Mouse (Mus musculus): Measurements from ENCODE around the gene Erbb2. TPM values are rescaled to one million over a fixed set of nuclear protein-coding genes. Genes with fewer than 3 reads are reported as not detected.

The Erbb2 gene
- polyA plus RNA-seq, 1 experiment from 2014 or later, result 6.6 TPM

DNA sequence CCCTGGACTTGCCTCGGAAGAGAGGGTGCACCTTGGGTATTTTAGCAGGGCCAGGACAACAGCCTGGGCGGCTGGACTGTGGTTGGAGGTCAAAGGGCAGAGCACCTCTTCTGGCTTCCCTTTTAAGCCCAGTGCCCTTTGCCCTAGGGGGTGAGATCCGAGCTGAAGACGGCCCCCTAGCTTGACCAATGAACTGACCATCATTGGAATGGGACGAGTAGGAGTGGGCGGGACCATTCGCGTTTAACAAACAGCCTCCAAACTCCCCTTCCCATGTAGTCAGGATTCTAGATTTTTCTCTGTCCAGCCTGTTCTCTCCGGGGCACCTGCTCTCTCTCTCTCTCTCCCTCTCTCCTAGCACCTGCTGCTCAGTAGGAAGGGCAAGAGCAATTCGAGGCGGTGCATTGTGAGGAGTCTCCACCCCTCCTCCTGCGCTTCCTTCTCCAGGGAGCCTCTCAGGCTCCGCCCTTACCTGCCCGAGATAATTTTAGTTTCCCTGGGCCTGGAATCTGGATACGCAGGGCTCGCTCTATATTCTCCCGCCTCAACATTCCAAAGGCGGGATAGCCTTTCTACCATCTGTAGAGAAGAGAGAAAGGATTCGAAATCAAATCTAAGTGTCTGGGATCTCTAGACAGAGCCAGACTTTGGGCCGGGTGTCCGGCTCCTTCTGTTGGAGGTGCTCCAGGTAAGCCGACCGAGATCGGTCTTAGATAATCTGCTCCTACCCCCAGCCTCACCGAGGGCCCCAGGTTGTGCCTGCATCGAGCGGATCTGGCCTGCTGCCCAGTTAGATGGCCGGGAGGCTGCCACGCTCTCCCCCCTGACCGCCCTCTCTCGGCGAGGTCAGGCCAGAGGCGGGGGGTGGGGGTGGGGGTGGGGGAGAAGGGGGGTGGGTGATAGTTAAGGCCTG lies 34.5 kb downstream of the Erbb2 start:
- H3K4me3 ChIP-seq (ENCODE audit: low read length), result peak overlapping the region; percentile 22
- 3% methylated on average over 31 of the region's 33 CpGs for WGBS
- no peaks in the 10 kb centered on the region for H3K9me3 ChIP-seq (ENCODE audit: control insufficient read depth, low read length)
- ATAC-seq, result no peak
- peaks cover 4% of the 10 kb centered on the region; the same call in 1 of the 2 replicates for H3K4me1 ChIP-seq (ENCODE audit: control insufficient read depth, insufficient read depth, low read depth, low read length)
- no peaks in the 10 kb centered on the region for H3K36me3 ChIP-seq (ENCODE audit: control insufficient read depth, insufficient read depth, low read length)
- peak overlapping the region; percentile 42 for H3K4me2 ChIP-seq (ENCODE audit: low read length)
- H3K9ac ChIP-seq (ENCODE audit: low read depth, low read length), result peak overlapping the region; percentile 43
- no peak overlapping the region for H3K27ac ChIP-seq (ENCODE audit: low read depth, low read length)
- H3K27me3 ChIP-seq (replicated peaks; ENCODE audit: control insufficient read depth, insufficient read depth, low read length), result peaks cover 23% of the 10 kb centered on the region

DNA sequence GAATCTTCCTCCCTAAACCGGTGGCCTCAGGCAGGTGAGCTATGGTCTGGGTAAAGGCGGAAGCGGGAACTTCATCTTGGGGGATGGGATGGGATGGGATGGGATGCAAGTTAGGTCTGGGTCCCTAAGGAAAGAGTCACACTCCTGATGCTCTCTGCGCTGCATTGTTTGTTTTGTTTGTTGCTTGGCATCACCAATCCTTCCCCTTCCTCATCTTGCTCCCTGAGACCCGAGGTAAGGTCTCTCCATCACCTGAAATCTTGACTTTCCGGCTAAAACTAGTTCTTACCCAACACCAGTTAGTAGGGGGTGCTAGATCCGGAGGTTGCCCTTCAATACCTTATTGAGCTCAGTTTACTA lies 35.2 kb downstream of the Erbb2 start:
- no peak overlapping the region for H3K27ac ChIP-seq (ENCODE audit: low read depth, low read length)
- H3K27me3 ChIP-seq (replicated peaks; ENCODE audit: control insufficient read depth, insufficient read depth, low read length), result peaks cover 23% of the 10 kb centered on the region
- WGBS, result 11% methylated on average over 7 of the region's 7 CpGs
- H3K36me3 ChIP-seq (ENCODE audit: control insufficient read depth, insufficient read depth, low read length), result no peaks in the 10 kb centered on the region
- no peak for ATAC-seq
- H3K4me3 ChIP-seq (ENCODE audit: low read length), result peak overlapping the region; percentile 22
- peak overlapping the region; percentile 43 for H3K9ac ChIP-seq (ENCODE audit: low read depth, low read length)
- peaks cover 4% of the 10 kb centered on the region; the same call in 1 of the 2 replicates for H3K4me1 ChIP-seq (ENCODE audit: control insufficient read depth, insufficient read depth, low read depth, low read length)
- no peaks in the 10 kb centered on the region for H3K9me3 ChIP-seq (ENCODE audit: control insufficient read depth, low read length)
- peak overlapping the region; percentile 42 for H3K4me2 ChIP-seq (ENCODE audit: low read length)

DNA sequence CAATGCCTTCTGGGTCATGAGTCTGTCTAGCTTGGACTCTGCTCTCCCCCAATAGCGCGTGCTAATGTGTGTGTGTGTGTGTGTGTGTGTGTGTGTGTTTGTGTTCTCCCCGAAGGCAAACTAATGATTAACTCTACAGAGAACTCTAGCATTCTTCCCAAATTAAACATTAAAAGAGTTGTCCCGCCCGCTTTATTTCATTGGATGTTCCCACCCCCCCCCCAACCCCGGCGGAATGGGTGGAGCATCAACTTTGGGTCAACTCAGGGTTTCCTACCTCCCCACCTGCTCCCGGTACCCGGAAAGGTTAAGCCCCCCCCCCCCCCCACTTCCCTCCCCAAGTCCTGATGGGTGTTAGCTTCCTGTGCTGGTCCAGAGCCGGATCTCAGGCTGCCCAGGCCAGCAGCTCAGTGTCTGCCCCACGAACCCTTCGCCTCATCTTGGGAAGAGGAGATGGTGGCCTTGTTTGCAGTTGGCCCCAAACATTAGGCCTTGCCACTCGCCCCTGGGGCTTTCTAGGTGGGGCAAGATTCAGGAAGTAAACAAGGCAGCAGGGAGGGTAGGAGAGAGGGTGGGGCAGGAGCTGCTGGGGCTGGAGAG lies 36.0 kb downstream of the Erbb2 start:
- Histone ChIP-seq H3K4me1 (ENCODE audit: control insufficient read depth, insufficient read depth, low read depth, low read length) (peaks cover 4% of the 10 kb centered on the region; the same call in 1 of the 2 replicates), H3K9ac (ENCODE audit: low read depth, low read length) (no peak overlapping the region), H3K4me3 (ENCODE audit: low read length) (no peak overlapping the region), H3K36me3 (ENCODE audit: control insufficient read depth, insufficient read depth, low read length) (no peaks in the 10 kb centered on the region), H3K9me3 (ENCODE audit: control insufficient read depth, low read length) (no peaks in the 10 kb centered on the region), H3K27ac (ENCODE audit: low read depth, low read length) (no peak overlapping the region), H3K4me2 (ENCODE audit: low read length) (no peak overlapping the region), H3K27me3 (replicated peaks; ENCODE audit: control insufficient read depth, insufficient read depth, low read length) (peaks cover 23% of the 10 kb centered on the region)
- WGBS, result 35% methylated on average over 11 of the region's 13 CpGs
- no peak for ATAC-seq

DNA sequence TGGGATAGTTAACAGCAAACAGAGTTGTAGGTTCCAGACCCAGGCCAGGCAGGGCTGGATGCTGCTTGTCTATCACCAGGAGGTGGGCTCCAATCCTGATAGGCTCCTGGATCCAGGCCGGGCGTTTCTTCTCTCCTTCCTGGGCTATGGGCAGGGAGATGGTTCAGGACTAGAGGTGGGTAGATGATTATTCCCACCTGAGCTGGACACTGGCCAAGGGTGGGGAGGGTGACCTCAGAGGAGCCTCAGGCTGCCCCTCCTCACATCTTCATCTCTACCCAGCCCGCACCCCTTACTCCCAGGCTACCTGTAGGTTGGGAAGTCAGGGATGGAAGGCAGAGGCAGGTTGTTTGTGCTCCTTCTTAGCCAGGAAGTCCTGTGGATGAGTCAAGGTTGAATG lies 37.1 kb downstream of the Erbb2 start:
- ATAC-seq, result no peak
- Histone ChIP-seq H3K4me1 (ENCODE audit: control insufficient read depth, insufficient read depth, low read depth, low read length) (peaks cover 4% of the 10 kb centered on the region; the same call in 1 of the 2 replicates), H3K36me3 (ENCODE audit: control insufficient read depth, insufficient read depth, low read length) (no peaks in the 10 kb centered on the region), H3K9me3 (ENCODE audit: control insufficient read depth, low read length) (no peaks in the 10 kb centered on the region), H3K9ac (ENCODE audit: low read depth, low read length) (no peak overlapping the region), H3K4me3 (ENCODE audit: low read length) (no peak overlapping the region), H3K4me2 (ENCODE audit: low read length) (no peak overlapping the region), H3K27ac (ENCODE audit: low read depth, low read length) (no peak overlapping the region), H3K27me3 (replicated peaks; ENCODE audit: control insufficient read depth, insufficient read depth, low read length) (peaks cover 23% of the 10 kb centered on the region)
- 90% methylated on average over 3 of the region's 3 CpGs for WGBS

DNA sequence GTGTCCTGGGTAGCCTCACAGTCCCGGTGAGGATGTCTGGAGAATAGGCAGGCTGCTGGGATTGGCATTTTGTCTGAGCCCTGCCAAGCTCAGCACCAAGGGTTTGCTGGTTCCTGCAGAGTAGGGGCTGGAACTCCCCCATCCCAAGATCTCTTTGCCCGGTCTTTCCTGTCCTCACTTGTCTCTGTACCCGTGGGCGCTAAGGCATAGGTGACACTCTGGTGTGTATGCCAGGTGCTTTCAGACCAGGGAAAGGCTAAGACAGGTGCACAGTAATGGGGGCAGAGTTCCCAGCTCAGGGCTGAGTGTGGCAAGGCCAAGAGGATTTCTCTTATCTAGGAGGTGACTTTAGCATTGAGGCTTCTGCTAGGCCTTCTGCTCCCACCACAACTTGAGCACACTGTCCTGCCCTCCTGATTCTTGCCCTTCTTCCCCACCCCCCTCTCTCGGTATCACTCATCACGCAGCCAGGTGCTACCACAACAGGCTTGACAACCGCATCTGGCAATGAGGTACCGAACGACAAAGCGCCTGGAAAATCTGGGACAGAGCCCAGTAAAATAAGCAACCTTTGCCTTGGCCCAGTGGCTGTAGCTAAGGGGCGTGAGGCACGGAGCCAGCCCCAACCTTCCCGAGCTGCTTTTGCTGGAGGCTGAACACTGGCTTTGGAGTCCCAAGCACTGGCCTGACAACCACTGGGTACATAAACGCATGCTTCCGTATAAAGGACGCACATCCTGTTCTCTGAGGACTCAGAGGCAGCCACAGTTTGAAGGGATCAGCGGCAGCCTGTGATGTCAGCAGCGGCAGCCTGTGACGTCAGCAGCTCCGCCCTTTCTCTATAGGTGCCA lies 37.9 kb downstream of the Erbb2 start:
- no peak overlapping the region for H3K4me2 ChIP-seq (ENCODE audit: low read length)
- H3K9ac ChIP-seq (ENCODE audit: low read depth, low read length), result no peak overlapping the region
- H3K4me1 ChIP-seq (ENCODE audit: control insufficient read depth, insufficient read depth, low read depth, low read length), result peaks cover 4% of the 10 kb centered on the region; the same call in 1 of the 2 replicates
- peaks cover 23% of the 10 kb centered on the region for H3K27me3 ChIP-seq (replicated peaks; ENCODE audit: control insufficient read depth, insufficient read depth, low read length)
- 86% methylated on average over 20 of the region's 20 CpGs for WGBS
- ATAC-seq, result no peak
- no peaks in the 10 kb centered on the region for H3K9me3 ChIP-seq (ENCODE audit: control insufficient read depth, low read length)
- H3K27ac ChIP-seq (ENCODE audit: low read depth, low read length), result no peak overlapping the region
- no peak overlapping the region for H3K4me3 ChIP-seq (ENCODE audit: low read length)
- H3K36me3 ChIP-seq (ENCODE audit: control insufficient read depth, insufficient read depth, low read length), result no peaks in the 10 kb centered on the region

DNA sequence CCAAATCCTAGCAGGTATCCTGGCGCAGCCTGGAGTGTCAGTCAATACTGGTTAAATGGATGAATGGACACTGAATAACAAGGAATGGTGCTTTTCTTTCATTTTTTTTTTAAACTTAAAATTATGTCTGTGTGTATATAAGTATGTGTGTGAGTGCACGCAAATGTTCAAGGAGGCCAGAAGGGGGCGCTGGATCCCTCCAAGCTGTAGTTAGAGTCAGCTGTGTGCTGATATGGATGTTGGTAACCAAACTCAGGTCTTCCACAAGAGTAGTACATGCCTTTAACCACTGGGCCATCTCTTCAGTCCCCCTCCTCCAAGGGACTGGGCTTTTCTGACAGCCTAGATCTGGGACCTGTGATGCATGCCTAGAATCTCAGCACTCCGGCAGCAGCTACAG lies 43.2 kb downstream of the Erbb2 start:
- WGBS, result 84% methylated on average over 4 of the region's 4 CpGs
- no peak overlapping the region for H3K9ac ChIP-seq (ENCODE audit: low read depth, low read length)
- no peak overlapping the region for H3K4me3 ChIP-seq (ENCODE audit: low read length)
- no peaks in the 10 kb centered on the region for H3K36me3 ChIP-seq (ENCODE audit: control insufficient read depth, insufficient read depth, low read length)
- H3K4me2 ChIP-seq (ENCODE audit: low read length), result no peak overlapping the region
- no peak for ATAC-seq
- H3K4me1 ChIP-seq (ENCODE audit: control insufficient read depth, insufficient read depth, low read depth, low read length), result peaks cover 4% of the 10 kb centered on the region; the same call in 1 of the 2 replicates
- no peak overlapping the region for H3K27ac ChIP-seq (ENCODE audit: low read depth, low read length)
- H3K27me3 ChIP-seq (replicated peaks; ENCODE audit: control insufficient read depth, insufficient read depth, low read length), result peaks cover 9% of the 10 kb centered on the region; the same call in 1 of the 2 replicates
- no peaks in the 10 kb centered on the region for H3K9me3 ChIP-seq (ENCODE audit: control insufficient read depth, low read length)

GRCm38 (mm10) chr11:98456545-98456944 lies 44.3 kb downstream of the Erbb2 start:
- Histone ChIP-seq H3K4me3 (ENCODE audit: low read length) (no peak overlapping the region), H3K4me2 (ENCODE audit: low read length) (no peak overlapping the region), H3K27me3 (replicated peaks; ENCODE audit: control insufficient read depth, insufficient read depth, low read length) (peaks cover 9% of the 10 kb centered on the region; the same call in 1 of the 2 replicates), H3K36me3 (ENCODE audit: control insufficient read depth, insufficient read depth, low read length) (no peaks in the 10 kb centered on the region), H3K27ac (ENCODE audit: low read depth, low read length) (no peak overlapping the region), H3K4me1 (ENCODE audit: control insufficient read depth, insufficient read depth, low read depth, low read length) (peaks cover 4% of the 10 kb centered on the region; the same call in 1 of the 2 replicates), H3K9me3 (ENCODE audit: control insufficient read depth, low read length) (no peaks in the 10 kb centered on the region), H3K9ac (ENCODE audit: low read depth, low read length) (no peak overlapping the region)
- WGBS, result 86% methylated on average over 5 of the region's 5 CpGs
- no peak for ATAC-seq

- peaks cover 9% of the 10 kb centered on the region; the same call in 1 of the 2 replicates for H3K27me3 ChIP-seq (replicated peaks; ENCODE audit: control insufficient read depth, insufficient read depth, low read length)
- H3K9ac ChIP-seq (ENCODE audit: low read depth, low read length), result peak overlapping the region; percentile 76
- H3K4me2 ChIP-seq (ENCODE audit: low read length), result peak overlapping the region; percentile 85
- peak; percentile 32 for ATAC-seq
- H3K4me3 ChIP-seq (ENCODE audit: low read length), result peak overlapping the region; percentile 56
- H3K27ac ChIP-seq (ENCODE audit: low read depth, low read length), result peak overlapping the region; percentile 81
- peaks cover 4% of the 10 kb centered on the region; the same call in 1 of the 2 replicates for H3K4me1 ChIP-seq (ENCODE audit: control insufficient read depth, insufficient read depth, low read depth, low read length)
- H3K9me3 ChIP-seq (ENCODE audit: control insufficient read depth, low read length), result no peaks in the 10 kb centered on the region
- WGBS, result 21% methylated on average over 9 of the region's 9 CpGs
- no peaks in the 10 kb centered on the region for H3K36me3 ChIP-seq (ENCODE audit: control insufficient read depth, insufficient read depth, low read length)
Measured at GRCm38 (mm10) chr11:98456945-98457344, 44.7 kb downstream of the Erbb2 start.

Measured in hindbrain, embryonic 16.5 days (tissue).